Mouse (Mus musculus): ENCODE results near the gene Mypop.
A peak's percentile ranks its signal among the peaks of the same experiment; 100 is the strongest.

The Mypop gene

DNA sequence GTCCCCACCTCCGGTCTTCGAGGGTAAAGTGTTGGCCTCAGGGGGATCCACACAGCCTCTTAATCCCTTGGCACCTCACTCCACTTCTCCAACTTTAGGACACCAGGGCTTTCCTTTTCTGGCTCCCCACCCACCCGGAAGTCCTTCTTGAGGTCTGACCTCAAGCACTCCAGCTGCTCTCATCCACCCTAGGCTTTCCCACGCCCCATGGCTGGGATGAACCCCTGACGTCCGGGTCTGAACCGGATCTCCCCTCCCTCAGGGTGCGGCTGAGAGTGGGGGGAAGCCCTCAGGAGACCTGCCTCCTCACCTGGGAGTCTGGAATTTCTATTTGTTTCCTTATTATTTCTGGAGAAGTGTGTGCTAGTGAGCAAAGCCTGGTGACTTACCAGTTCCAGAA lies 30.0 kb downstream of the Mypop start:
- DNase-seq (ENCODE audit: low read depth) = no peak

DNA sequence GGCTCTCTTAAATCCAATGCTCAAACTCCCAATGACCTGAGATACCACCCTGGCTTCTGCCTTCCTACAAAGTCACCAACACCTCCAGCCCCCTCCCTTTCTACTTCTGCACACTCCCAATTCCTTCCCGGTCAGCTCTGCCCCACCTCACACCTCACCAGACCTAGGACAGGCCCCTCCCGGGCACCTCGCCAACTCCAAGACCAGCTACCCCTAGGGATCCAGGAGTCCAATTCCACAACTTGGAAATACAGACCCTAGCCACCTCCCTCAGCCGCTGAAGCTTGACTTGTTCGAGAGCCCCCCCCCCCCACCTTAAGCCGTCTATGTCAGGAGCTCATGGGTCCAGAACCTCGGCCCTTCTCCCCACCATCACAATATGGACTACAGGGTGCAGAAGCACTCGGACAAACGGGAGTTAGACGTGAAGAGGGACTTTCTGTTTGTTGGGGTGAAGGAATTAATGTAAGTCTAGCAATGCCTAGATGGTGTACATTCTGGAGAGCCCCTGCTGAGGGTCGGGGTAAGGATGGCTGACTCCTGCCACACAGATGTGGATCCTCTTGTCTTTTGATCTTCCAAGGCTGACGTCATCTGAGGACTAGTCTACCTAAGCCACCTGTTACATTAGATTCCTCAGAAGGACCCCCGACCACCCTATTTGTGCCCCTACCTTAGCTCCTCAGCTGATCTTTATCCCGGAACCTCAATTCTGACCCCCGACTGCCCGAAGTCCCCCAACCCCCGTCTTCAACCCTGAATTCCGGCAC lies 31.3 kb downstream of the Mypop start:
- no peak for DNase-seq (ENCODE audit: low read depth)

DNA sequence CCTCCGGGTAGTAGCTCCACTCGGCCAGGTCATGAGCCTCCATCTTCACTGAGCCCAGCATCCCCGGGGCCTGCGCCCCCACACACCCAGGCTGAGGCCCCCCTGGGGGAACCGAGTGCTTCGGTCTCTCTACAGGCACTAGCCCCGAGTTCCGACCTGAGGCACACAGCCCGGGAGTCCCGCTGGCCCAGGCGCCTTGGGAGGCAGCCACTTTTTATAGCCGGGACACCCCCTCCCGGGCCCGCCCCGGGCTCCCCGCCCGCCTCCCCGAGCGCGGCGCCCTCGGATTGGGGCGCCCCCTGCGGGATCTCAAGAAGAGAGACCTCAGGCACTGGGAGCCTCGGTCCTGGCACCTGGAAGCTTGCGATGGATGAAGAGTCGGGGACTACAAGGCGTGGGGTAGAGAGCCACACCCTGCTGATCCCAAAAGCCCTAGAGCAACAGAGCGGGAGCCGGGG lies 32.3 kb downstream of the Mypop start, which contains the start of gene Foxa3:
Gene Foxa3 (minus strand): TSS at position 182 of the 458 bp plus-strand sequence.
- DNase-seq (ENCODE audit: low read depth) = peak; percentile 71

DNA sequence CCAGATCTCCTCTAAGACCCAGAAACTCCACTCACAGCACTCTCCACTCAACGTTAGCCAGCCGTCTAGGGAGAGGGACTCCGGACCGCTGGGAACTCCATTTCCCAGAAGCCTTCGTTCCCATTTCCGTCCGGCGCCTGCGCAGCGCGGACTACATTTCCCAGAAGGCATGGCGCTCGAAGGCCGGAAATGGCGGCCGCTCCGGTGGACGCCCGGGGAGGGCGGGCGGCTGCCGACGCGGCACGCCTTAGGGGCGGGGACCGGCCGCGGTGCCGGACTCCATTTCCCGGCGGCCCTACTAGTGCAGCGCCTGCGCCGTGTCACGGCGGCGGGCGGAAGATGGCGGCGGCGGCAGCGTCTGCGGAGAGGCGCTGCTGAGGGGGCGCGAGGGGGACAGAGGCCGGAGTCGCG lies 33.1 kb downstream of the Mypop start, which contains the start of gene Sympk:
Gene Sympk (plus strand): TSS at position 282 of the 411 bp plus-strand sequence.
- DNase-seq (ENCODE audit: low read depth) = peak; percentile 97

DNA sequence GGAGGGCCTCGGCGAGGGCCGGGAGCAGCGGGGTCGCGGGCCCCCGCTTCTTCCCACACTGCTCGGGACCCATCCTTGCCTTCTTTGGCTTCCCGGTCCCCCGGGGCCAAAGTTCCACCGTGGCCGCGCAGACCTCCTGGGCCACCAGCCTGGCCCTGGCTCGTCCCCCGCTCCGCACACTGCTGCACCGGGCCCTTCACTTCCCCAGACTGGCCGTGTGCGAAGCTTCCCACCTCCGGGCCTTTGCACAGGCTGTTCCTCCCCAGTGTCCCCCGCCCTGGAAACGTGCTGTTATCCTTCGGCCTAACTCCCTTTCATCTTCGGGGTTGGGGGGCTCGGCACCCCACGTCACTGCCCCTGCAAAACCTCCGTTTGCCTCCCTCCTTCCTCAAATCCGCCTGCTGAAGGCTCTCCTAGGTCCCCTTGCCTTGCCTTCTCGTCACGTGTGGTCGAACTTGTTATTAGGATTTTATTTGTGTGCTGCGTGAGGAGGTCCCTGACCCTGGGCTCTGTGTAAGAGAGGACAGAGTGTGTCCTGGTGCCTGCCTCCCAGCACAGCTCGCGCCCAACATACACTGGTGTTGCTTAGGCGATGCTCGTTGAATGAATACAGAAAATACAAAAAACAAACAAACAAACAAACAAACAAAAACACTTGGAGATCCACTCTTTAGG lies 33.7 kb downstream of the Mypop start:
- peak; percentile 55 for DNase-seq (ENCODE audit: low read depth)

DNA sequence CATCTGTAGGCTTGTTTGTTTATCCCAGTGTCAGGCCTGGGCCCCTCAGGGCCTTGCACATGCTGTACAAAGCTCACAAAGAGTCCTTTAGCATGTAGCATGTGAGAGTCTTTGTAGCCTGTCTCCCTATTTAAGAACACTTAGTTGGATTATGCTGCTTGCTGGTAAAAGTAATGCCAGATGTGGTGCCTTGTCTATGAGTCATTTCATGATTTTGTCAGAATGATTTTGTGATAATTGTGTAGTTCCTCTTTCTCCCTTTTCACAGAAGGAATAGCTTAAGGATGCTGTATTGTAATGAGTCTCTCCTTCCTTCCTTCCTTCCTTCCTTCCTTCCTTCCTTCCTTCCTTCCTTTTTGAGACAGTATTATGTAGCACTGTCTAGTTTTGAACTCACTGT lies 37.0 kb downstream of the Mypop start:
- no peak for DNase-seq (ENCODE audit: low read depth)

DNA sequence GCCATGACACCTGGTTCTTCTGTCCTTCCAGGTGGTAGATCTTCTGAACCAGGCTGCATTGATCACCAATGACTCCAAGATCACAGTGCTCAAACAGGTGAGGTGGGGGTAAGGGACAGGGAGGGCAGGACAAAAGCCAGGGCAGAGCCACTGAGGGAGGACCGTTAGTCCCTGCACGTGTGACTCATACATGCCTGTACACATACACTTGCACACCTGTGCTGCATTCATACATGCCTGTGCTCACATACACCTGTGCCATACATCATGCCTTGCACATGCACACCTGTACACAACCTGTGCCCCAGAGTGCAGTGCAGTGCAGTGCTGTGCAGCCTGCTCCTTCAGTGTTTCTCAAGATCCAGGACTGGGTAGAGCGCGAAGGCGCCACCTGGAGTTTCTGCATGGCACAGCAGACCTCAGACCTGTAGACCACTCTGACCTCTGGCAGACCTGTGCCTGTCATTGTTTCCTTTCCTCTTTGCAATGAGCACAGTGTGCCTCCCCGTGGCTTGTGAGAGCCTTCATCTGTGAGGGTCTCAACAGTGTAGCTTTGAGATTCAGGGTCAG lies 38.1 kb downstream of the Mypop start:
- DNase-seq (ENCODE audit: low read depth) = peak; percentile 69

DNA sequence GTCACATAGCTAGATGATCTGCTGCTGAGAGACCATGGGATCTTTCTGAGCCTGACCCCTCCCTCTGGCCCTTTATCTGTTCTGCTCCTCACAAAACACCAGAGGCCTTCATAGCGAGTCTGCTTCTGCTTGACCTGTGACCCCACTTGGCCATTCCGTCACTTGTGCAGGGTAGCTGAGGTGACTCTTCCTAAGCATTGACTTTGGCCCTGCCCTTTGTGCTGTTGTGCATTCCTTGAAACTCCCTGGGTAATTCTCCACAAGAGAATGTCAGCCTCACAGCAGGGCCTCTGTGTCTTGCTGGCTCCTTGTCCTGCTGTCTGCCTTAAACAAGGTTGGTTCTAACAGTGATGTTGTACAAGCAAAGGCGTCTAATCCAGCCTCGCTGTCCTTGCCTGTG lies 40.6 kb downstream of the Mypop start:
- DNase-seq (ENCODE audit: low read depth) = no peak

DNA sequence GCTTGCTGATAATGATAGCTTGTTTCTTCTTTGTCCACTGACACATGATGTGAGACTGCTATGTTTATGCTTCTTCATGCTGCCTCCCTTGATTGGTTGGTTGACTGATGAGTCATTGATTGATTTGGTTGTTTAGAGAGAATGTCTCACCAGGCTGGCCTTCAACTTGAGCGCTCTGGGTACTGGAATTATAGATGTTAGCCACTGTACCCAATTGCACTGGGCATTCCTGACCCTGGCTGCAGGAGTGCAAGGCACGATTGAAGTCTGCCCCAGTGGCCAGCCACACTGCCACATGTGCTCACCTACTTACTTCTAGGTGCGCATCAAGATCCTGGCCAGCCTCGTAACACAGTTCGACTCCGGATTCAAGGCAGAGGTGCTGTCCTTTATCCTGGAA lies 53.6 kb downstream of the Mypop start:
- DNase-seq (ENCODE audit: low read depth) = no peak

DNA sequence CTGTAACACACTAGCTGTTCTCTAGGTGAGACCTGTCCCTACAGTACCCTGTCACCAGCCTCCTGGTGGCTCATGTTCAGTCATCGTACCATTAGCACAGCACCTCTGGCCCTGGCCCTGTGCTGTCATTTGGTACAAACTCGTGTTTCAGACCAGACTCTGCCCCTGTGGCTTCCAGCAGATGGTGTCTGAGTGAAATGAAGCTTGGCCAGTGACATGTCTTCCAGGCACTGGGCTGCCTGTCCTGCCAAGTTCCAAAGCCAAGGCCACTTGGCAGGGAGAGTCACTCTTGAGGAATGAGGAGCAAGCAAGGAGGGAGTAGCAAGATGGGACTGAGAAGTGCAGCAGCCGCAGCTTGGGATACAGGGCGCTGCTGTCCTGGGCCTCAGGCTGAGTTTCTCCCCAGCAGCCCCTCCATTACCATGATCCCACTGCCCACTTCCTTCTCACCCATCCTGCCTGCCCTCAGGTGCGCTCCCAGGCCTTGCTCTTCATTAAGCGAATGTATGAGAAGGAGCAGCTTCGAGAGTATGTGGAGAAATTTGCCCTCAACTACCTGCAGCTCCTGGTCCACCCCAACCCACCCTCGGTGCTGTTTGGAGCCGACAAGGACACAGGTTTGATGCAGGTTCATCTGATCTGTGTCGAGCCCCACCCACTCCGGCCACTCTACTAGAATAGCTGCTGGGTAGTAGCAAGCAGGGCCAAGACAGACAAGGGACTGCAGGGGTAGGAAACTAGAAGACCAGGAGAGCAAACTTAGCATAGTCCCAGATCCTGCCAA lies 55.4 kb downstream of the Mypop start:
- DNase-seq (ENCODE audit: low read depth) = no peak

DNA sequence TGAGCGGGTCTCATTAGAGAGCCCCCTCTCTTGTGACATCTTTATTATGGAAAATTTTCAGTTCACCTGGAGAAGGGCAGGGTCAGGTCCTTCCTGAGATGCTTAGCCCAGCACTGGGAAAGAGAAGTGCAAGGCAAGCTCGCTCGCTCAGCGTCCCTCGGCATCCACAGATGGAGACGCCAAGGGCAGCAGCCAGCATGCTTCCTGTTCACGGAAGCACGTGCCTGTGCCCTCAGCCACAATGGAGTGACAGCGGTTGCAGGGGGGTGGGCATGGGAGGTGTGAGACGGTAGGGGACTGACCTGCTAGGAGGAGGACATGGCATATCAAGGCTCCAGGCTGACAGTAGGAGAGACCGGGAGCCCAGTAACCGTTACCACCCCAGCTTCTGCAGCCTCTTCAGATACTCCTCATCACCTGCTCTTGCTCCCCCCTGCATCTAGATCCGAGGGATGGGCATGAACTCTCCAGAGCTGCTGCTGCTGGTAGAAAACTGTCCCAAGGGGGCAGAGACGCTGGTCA lies 57.0 kb downstream of the Mypop start:
- DNase-seq (ENCODE audit: low read depth) = no peak

DNA sequence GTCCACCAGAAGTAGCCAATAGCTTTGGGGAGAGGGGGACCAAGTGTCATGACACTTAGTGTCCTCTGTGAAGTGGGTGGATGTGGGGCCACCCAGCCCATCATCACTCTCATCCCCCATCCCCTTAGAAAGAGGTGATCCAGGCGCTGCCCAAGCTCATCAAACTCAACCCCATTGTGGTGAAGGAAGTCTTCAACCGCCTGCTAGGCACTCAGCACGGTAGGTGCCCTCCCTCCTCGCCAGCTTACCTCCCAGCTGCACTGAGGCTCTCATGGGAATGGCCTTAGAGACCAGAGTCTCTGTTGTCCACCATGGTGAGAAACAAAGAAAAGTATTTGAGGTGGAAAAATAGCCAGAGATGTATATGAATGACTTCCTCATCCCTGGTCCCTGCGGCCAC lies 58.2 kb downstream of the Mypop start:
- no peak for DNase-seq (ENCODE audit: low read depth)

DNA sequence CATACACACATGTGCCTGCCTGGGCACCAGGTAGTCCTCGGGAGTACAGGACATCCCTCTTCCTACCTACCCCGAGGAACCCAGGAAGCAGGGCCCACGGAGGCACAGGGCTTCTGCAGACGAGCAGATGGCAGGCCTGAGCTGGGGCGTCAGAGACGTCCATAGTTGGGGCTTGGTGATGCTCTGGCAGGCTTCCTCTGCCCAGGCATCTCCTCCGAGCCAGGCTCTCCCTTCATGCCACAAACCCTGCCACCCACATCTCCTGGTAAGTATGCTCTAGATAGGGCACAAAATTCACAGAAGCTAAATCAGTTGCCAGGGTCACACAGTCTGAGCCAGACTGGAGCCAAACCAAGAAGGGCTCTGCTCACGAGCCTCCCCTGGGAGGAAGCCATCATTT lies 59.1 kb downstream of the Mypop start:
- no peak for DNase-seq (ENCODE audit: low read depth)

DNA sequence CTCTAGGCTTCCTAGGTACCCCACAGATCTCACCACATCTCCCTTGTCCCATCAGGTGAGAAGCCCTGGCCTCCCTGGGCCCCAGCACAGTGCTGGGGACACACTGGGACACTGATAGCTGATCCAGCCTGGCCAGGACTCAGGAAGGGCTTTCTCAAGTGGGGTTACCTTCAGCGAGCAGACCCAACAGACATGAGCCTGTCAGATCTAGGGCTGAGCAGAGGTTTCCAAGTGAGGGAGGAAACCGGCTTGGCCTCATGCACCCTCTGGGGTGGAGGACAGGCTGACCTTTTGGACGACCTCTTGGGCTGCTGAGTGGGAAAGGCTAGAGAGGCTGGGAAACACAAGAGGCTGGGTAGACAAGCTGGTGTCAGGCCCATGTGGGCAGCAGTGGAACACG lies 60.1 kb downstream of the Mypop start:
- DNase-seq (ENCODE audit: low read depth) = no peak
